Mouse (Mus musculus) cerebellum, adult 2 months (tissue): ENCODE measurements around the gene Zfp420. TPM values are rescaled to one million over a fixed set of nuclear protein-coding genes. Genes with fewer than 3 reads are reported as not detected.

ENCODE experiments used
- DNase-seq, 2 experiments: peaks; one replicate each; pipeline ENCODE4 v3.0.0; 2021
- H3K27ac ChIP-seq: fragments of 200-500 bp; 2 replicates; pipeline ENCODE4 v1.5.1; 2012; ENCODE audit warnings: low read length, control low read depth, inconsistent platforms; ENCODE audit not compliant: insufficient read depth
- H3K27me3 ChIP-seq: fragments of 200-500 bp; 2 replicates; pipeline ENCODE4 v1.6.1; 2012; ENCODE audit warnings: inconsistent platforms, mild to moderate bottlenecking, low read length, moderate library complexity; ENCODE audit not compliant: control insufficient read depth, insufficient read depth
- H3K4me1 ChIP-seq: fragments of 200-500 bp; 2 replicates; pipeline ENCODE4 v1.6.1; 2011; ENCODE audit warnings: low read length; ENCODE audit not compliant: control insufficient read depth, insufficient read depth
- H3K4me3 ChIP-seq: fragments of 200-500 bp; replicated peaks from 2 replicates; pipeline ENCODE3; 2011; ENCODE audit warnings: mild to moderate bottlenecking, low read depth, low read length, control low read depth; ENCODE audit not compliant: insufficient read depth
- CTCF ChIP-seq: fragments of 200-500 bp; IDR thresholded peaks from 2 replicates; pipeline ENCODE4 v1.5.1; 2011; ENCODE audit warnings: low read depth, mild to moderate bottlenecking, control low read depth, low read length, moderate library complexity, borderline replicate concordance; ENCODE audit not compliant: insufficient read depth
- POLR2A ChIP-seq: fragments of 200-500 bp; IDR thresholded peaks from 2 replicates; pipeline ENCODE4 v1.6.1; 2011; ENCODE audit warnings: low read length, control low read depth, borderline replicate concordance; ENCODE audit not compliant: insufficient read depth
- WGBS: fragments of 180-500 bp; shearing (Covaris S2); methylation state at CpG from one replicate; pipeline ENCODE4 v1.1.7; 2018; 5-methylcytosine and 5-hydroxymethylcytosine counted together
- polyA plus RNA-seq: library from polyadenylated mRNA; depleted of rRNA; stranded (reverse); fragments of >200 nt; gene quantifications from 2 replicates; pipeline ENCODE4 v1.2.3, GENCODE M21; 2012; rRNA removed

Gene Zfp420
- polyA plus RNA-seq, 1 experiment = 12.7 TPM

DNA sequence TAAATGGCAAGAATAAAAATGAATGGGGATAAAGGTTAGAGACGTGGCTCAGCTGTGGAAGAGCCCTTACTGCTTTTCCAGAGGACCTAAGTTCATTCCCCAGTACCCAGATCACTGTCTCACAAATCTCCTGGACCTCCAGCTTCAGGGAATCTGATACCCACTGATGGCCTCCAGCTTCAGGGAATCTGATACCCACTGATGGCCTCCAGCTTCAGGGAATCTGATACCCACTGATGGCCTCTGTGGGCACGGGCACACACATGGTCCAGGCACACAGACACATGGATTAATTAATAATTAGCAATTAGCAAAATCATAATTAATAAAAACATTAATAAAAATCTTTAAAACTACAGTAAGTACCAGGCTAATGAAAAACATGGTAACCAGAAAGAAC, 63.0 kb downstream of the Zfp420 start:
- 78% methylated on average over 2 of the region's 2 CpGs for WGBS
- TF ChIP-seq POLR2A (no peak), CTCF (no peak)
- DNase-seq = no peak
- H3K4me3 ChIP-seq = no peak overlapping the region
- H3K4me1 ChIP-seq = no peaks in the 10 kb centered on the region
- no peaks in the 10 kb centered on the region for H3K27me3 ChIP-seq
- no peak overlapping the region for H3K27ac ChIP-seq

Other genes starting within 250 kb of the Zfp420 start
- gene Catsperg2, start 132.9 kb upstream of the Zfp420 start, polyA plus RNA-seq = not detected in 2 replicates
- 11.1 and 12.3 TPM in 2 replicates for gene Zfp84, start 91.4 kb upstream of the Zfp420 start, polyA plus RNA-seq
- gene Zfp30, start 76.0 kb upstream of the Zfp420 start, polyA plus RNA-seq = 9.8 and 10.4 TPM in 2 replicates
- gene Zfp790, start 43.9 kb upstream of the Zfp420 start, polyA plus RNA-seq = 10.7 and 11.1 TPM in 2 replicates
- gene Zfp940, start 6.3 kb upstream of the Zfp420 start, polyA plus RNA-seq = 10.6 and 10.8 TPM in 2 replicates
- gene Zfp27, start 46.6 kb downstream of the Zfp420 start, polyA plus RNA-seq = 13.7 and 14.4 TPM in 2 replicates
- 13.4 and 14.0 TPM in 2 replicates for gene Zfp383, start 48.2 kb downstream of the Zfp420 start, polyA plus RNA-seq
- 15.4 and 17.3 TPM in 2 replicates for gene Zfp74, start 94.1 kb downstream of the Zfp420 start, polyA plus RNA-seq
- 3.3 and 4.2 TPM in 2 replicates for gene Zfp568, start 124.0 kb downstream of the Zfp420 start, polyA plus RNA-seq
- 14.8 and 18.3 TPM in 2 replicates for gene Zfp14, start 191.4 kb downstream of the Zfp420 start, polyA plus RNA-seq
- gene Zfp82, start 212.9 kb downstream of the Zfp420 start, polyA plus RNA-seq = 2.7 and 2.9 TPM in 2 replicates
- 0.27 and 0.65 TPM in 2 replicates for gene Gm26920, start 230.4 kb downstream of the Zfp420 start, polyA plus RNA-seq
- 5.5 and 6.1 TPM in 2 replicates for gene Zfp566, start 230.5 kb downstream of the Zfp420 start, polyA plus RNA-seq
- gene Zfp260, start 234.8 kb downstream of the Zfp420 start, polyA plus RNA-seq = 46.3 and 46.6 TPM in 2 replicates